ENCODE assay signal across 28 mouse cellular contexts in the genomic region with DNA sequence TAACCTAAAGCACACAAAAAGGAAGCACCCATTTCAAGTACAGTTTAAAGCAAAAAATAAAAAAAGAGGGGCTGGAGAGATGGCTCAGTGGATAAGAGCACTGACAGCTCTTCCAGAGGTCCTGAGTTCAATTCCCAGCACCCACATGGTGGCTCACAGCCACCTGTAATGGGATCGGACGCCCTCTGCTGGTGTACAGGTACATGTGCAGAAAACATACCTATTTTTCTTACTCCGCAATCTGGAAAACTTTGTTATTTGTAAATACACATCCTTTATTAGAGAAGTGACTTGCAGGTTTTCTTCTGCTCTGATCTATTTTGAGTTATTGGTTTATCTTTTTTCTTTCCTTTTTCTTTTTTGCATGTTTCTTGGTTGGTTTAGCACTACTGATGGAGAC. TPM values are rescaled to one million over a fixed set of nuclear protein-coding genes. Genes with fewer than 3 reads are reported as not detected.
DNase-seq lines count a peak whose midpoint lies in the region; ATAC-seq and TF ChIP-seq lines count a peak whose summit lies in the region.
"Had no signal": no experiment of that assay in that cellular context is flagged by ENCODE, and none has a peak within 500 bp of the region (broad histone marks: within the 10 kb centered on the region; RNA-seq: fewer than 3 reads in every experiment).

No protein-coding gene starts in this region.

- DNase-seq in heart, adult 11 months: peak; percentile 42
- no peak for DNase-seq in heart, postnatal 36 days
- DNase-seq in left cerebral cortex, adult 2 months (ENCODE audit: extremely low spot score in 1 of 2, low spot score in 2 of 2): no peak
- no peak for DNase-seq in left cerebral cortex, adult 11 months (ENCODE audit: low spot score)
- peak; percentile 22 for DNase-seq in R1 (ENCODE audit: low read depth, low spot score)
- DNase-seq: adrenal gland, postnatal 10 days; cerebellum, adult 2 months; cerebellum, postnatal 25 days; gastrocnemius, postnatal 14 days; heart, postnatal 4 days; kidney, postnatal 4 days; lung, adult 2 months; thymus, postnatal 14 days had no signal

- TF ChIP-seq CTCF in left cerebral cortex, adult 2 months (IDR thresholded peaks at IDR 0.05): peak; percentile 36
- TF ChIP-seq CTCF in E14TG2a.4 (conservative IDR thresholded peaks at IDR 0.05; ENCODE audit: low read length): peak; percentile 41

- no peaks in the 10 kb centered on the region for H3K9me3 ChIP-seq in E14TG2a.4 (ENCODE audit: low read length)
- H3K9me3 ChIP-seq: embryonic facial prominence, embryonic 12.5 days; forebrain, embryonic 13.5 days; G1E; heart, embryonic 15.5 days; hindbrain, embryonic 15.5 days; kidney, embryonic 15.5 days; limb, embryonic 10.5 days; neural tube, embryonic 15.5 days had no signal

- H3K27ac ChIP-seq in left cerebral cortex, adult 2 months: no peak overlapping the region
- H3K27ac ChIP-seq: embryonic facial prominence, embryonic 12.5 days; forebrain, embryonic 13.5 days; heart, embryonic 15.5 days; hindbrain, embryonic 15.5 days; kidney, embryonic 15.5 days; limb, embryonic 10.5 days; macrophage; neural tube, embryonic 15.5 days had no signal

- no peak overlapping the region for H3K4me3 ChIP-seq in left cerebral cortex, adult 2 months
- no peak overlapping the region for H3K4me3 ChIP-seq in E14TG2a.4 (replicated peaks; ENCODE audit: low read length)
- H3K4me3 ChIP-seq: embryonic facial prominence, embryonic 12.5 days; erythroblast, embryonic 14.5 days; forebrain, embryonic 13.5 days; heart, embryonic 15.5 days; hindbrain, embryonic 15.5 days; kidney, embryonic 15.5 days; limb, embryonic 10.5 days; neural tube, embryonic 15.5 days had no signal

- no peak for ATAC-seq in granulocyte monocyte progenitor cell, adult 5-6 weeks (replicated peaks; ENCODE audit: poor library complexity, severe bottlenecking)
- ATAC-seq: CD4-positive, CD25-positive, alpha-beta regulatory T cell, adult 4 months; forebrain, embryonic 13.5 days; intestine, embryonic 16.5 days; midbrain, embryonic 16.5 days had no signal

- no peaks in the 10 kb centered on the region for H3K27me3 ChIP-seq in E14TG2a.4 (ENCODE audit: insufficient read depth, low read length)
- H3K27me3 ChIP-seq: embryonic facial prominence, embryonic 12.5 days; forebrain, embryonic 13.5 days; heart, embryonic 15.5 days; hindbrain, embryonic 15.5 days; kidney, embryonic 15.5 days; neural tube, embryonic 15.5 days had no signal

- H3K4me1 ChIP-seq in E14TG2a.4 (replicated peaks; ENCODE audit: low read depth, low read length): no peaks in the 10 kb centered on the region
- H3K4me1 ChIP-seq: embryonic facial prominence, embryonic 12.5 days; forebrain, embryonic 13.5 days; hindbrain, embryonic 15.5 days; limb, embryonic 10.5 days had no signal

- intact Hi-C loops in heart, postnatal 36 days (cut with DNase I): loop anchor here (5.0 to 10.0 kb wide), 2 partner anchors 161 to 244 kb away; no protein-coding TSS in a partner anchor
- intact Hi-C loops in left cerebral cortex, adult 2 months (cut with DNase I): no loop called here

- H3K36me3 ChIP-seq in E14TG2a.4 (ENCODE audit: insufficient read depth, low read length): no peaks in the 10 kb centered on the region
- H3K36me3 ChIP-seq: G1E had no signal

RNA-seq across cellular contexts. Expression of a gene that starts 37.3 kb away (rescaled TPM):
- 10 to 100 TPM; 23.0 to 26.4 TPM for total RNA-seq in heart, postnatal 36 days (2021)
- total RNA-seq in left cerebral cortex, adult 2 months (2021): 100 to 1,000 TPM; 219 to 221 TPM
- total RNA-seq in granulocyte monocyte progenitor cell, adult 5-6 weeks (2014; fragmentation: Nextera tagmentation): 0.37 TPM in 1 of 2 replicates, not detected in the other
- 0.21 and 0.30 TPM in 2 replicates for total RNA-seq in granulocyte monocyte progenitor cell, adult 5-6 weeks (2017)

Comparison
In these comparisons a context has a peak if more than half of its experiments do, and no peak if none do; other contexts are left out.
1. DNase-seq: peak in heart, adult 11 months (single experiment) and R1 (single experiment); none in heart, postnatal 36 days (0 of 2), left cerebral cortex, adult 2 months (0 of 2) and left cerebral cortex, adult 11 months (single experiment).
2. RNA of a gene that starts 37.3 kb away (total RNA-seq): 219 to 221 TPM in left cerebral cortex, adult 2 months and 23.0 to 26.4 TPM in heart, postnatal 36 days; 0.21 to 0.37 TPM in granulocyte monocyte progenitor cell, adult 5-6 weeks; every median in the first group is over 10 times any median in the second.